9 mouse cellular contexts compared by ENCODE assay signal in genomic region chr17:63644390-63644789, GRCm38 (mm10).
A peak's percentile ranks its signal among the peaks of the same experiment; 100 is the strongest.
DNase-seq lines count a peak whose midpoint lies in the region.
"Had no signal": no experiment of that assay in that cellular context is flagged by ENCODE, and none has a peak within 500 bp of the region (broad histone marks: within the 10 kb centered on the region; RNA-seq: fewer than 3 reads in every experiment).

No protein-coding gene starts in this region.

- DNase-seq in kidney, postnatal 14 days: peak; percentile 21
- no peak for DNase-seq in kidney, adult 9 months
- DNase-seq in cerebellum, adult 8-10 months: peak; percentile 9
- DNase-seq in cerebellum, postnatal 25 days: peak; percentile 24 to 55
- DNase-seq in heart, postnatal 10 days: peak; percentile 71 to 73
- no peak for DNase-seq in spleen, postnatal 4 days (ENCODE audit: low spot score in 2 of 2)
- no peak for DNase-seq in thymus, postnatal 25 days
- DNase-seq: spleen, adult 18-20 months; thymus, postnatal 4 days had no signal

- intact Hi-C loops in heart, postnatal 10 days (cut with DNase I): no loop called here

Comparison
In these comparisons a context has a peak if more than half of its experiments do, and no peak if none do; other contexts are left out.
1. DNase-seq: peak in kidney, postnatal 14 days (single experiment), cerebellum, adult 8-10 months (single experiment), cerebellum, postnatal 25 days (2 of 2) and heart, postnatal 10 days (2 of 2); none in kidney, adult 9 months (single experiment), spleen, postnatal 4 days (0 of 2) and thymus, postnatal 25 days (single experiment).